Mouse (Mus musculus) heart, embryonic 10.5 days (tissue): ENCODE results near the gene 1600014C23Rik. TPM values are rescaled to one million over a fixed set of nuclear protein-coding genes. Genes with fewer than 3 reads are reported as not detected.

ENCODE experiments used
- DNase-seq: peaks from one replicate; pipeline ENCODE4 v3.0.0-alpha.2; 2017; ENCODE audit warnings: low spot score
- H3K27ac ChIP-seq: fragments of 300-500 bp; sonication (generic); 2 replicates; pipeline ENCODE4 v1.5.1; 2016; ENCODE audit warnings: mild to moderate bottlenecking
- H3K27me3 ChIP-seq: fragments of 300-500 bp; sonication (generic); 2 replicates; pipeline ENCODE4 v1.6.1; 2016; ENCODE audit warnings: mild to moderate bottlenecking; ENCODE audit not compliant: poor library complexity, insufficient read depth, severe bottlenecking
- H3K36me3 ChIP-seq: fragments of 300-500 bp; sonication (generic); 2 replicates; pipeline ENCODE4 v1.6.1; 2016; ENCODE audit warnings: mild to moderate bottlenecking, moderate library complexity
- H3K4me1 ChIP-seq: fragments of 300-500 bp; sonication (generic); 2 replicates; pipeline ENCODE4 v1.6.1; 2016; ENCODE audit warnings: mild to moderate bottlenecking
- H3K4me3 ChIP-seq: fragments of 300-500 bp; sonication (generic); 2 replicates; pipeline ENCODE4 v1.5.1; 2016; ENCODE audit warnings: mild to moderate bottlenecking, moderate library complexity
- H3K9me3 ChIP-seq: fragments of 300-500 bp; sonication (generic); 2 replicates; pipeline ENCODE4 v1.6.1; 2016; ENCODE audit warnings: mild to moderate bottlenecking, moderate library complexity
- WGBS: fragments of 180-500 bp; shearing (Covaris S2); methylation state at CpG from one replicate; pipeline ENCODE4 v1.1.7; 2016; 5-methylcytosine and 5-hydroxymethylcytosine counted together
- polyA plus RNA-seq: library from polyadenylated mRNA; unstranded; fragments of >200 nt; fragmentation: Nextera tagmentation; extraction: Ambion mirVana; gene quantifications from 2 replicates; pipeline ENCODE4 v1.2.1, GENCODE M21; 2016

Gene 1600014C23Rik
- 0.62 TPM in 1 of 2 replicates, not detected in the other for polyA plus RNA-seq

GRCm38 (mm10) chr17:45733735-45734301, at the start of gene 1600014C23Rik:
TSS of gene 1600014C23Rik (minus strand) at chr17:45733844.
- Histone ChIP-seq H3K27me3 (peaks cover 36% of the 10 kb centered on the region; the same call in 1 of the 2 replicates), H3K9me3 (no peaks in the 10 kb centered on the region), H3K27ac (peak within 1 kb of the TSS; percentile 94), H3K4me3 (peak within 1 kb of the TSS; percentile 58), H3K36me3 (no peaks in the 10 kb centered on the region), H3K4me1 (peaks cover 67% of the 10 kb centered on the region)
- WGBS, result 1% methylated on average over 41 of the region's 41 CpGs
- no peak for DNase-seq

- no peak for DNase-seq
- no peak overlapping the region for H3K4me3 ChIP-seq
Measured at GRCm38 (mm10) chr17:45778446-45778845, 44.8 kb upstream of the 1600014C23Rik start.

GRCm38 (mm10) chr17:45777431-45777830, 43.8 kb upstream of the 1600014C23Rik start:
- Histone ChIP-seq H3K27ac (no peak overlapping the region), H3K36me3 (no peaks in the 10 kb centered on the region), H3K27me3 (0 out of 2 replicates have a peak, but pooled peaks cover 14% of the 10 kb centered on the region), H3K4me3 (no peak overlapping the region), H3K4me1 (peaks cover 10% of the 10 kb centered on the region), H3K9me3 (no peaks in the 10 kb centered on the region; the same call in 1 of the 2 replicates)
- 76% methylated on average over 6 of the region's 6 CpGs for WGBS
- no peak for DNase-seq

More at GRCm38 (mm10) chr17:45778446-45778845, 44.8 kb upstream of the 1600014C23Rik start:
- Histone ChIP-seq H3K9me3 (no peaks in the 10 kb centered on the region; the same call in 1 of the 2 replicates), H3K27ac (no peak overlapping the region), H3K27me3 (peaks cover 19% of the 10 kb centered on the region; the same call in 1 of the 2 replicates), H3K4me1 (peaks cover 3% of the 10 kb centered on the region; the same call in 1 of the 2 replicates), H3K36me3 (no peaks in the 10 kb centered on the region)
- WGBS, result 87% methylated on average over 4 of the region's 4 CpGs

GRCm38 (mm10) chr17:45776185-45776584, 42.5 kb upstream of the 1600014C23Rik start:
- 0 out of 2 replicates have a peak, but pooled peaks cover 14% of the 10 kb centered on the region for H3K27me3 ChIP-seq
- no peak for DNase-seq
- H3K4me1 ChIP-seq, result peaks cover 15% of the 10 kb centered on the region
- no peak overlapping the region for H3K27ac ChIP-seq
- H3K36me3 ChIP-seq, result no peaks in the 10 kb centered on the region
- 89% methylated on average over 8 of the region's 8 CpGs for WGBS
- H3K4me3 ChIP-seq, result no peak overlapping the region
- H3K9me3 ChIP-seq, result no peaks in the 10 kb centered on the region; the same call in 1 of the 2 replicates

GRCm38 (mm10) chr17:45775468-45775867, 41.8 kb upstream of the 1600014C23Rik start:
- no peaks in the 10 kb centered on the region for H3K36me3 ChIP-seq
- 0 out of 2 replicates have a peak, but pooled peaks cover 14% of the 10 kb centered on the region for H3K27me3 ChIP-seq
- 86% methylated on average over 9 of the region's 9 CpGs for WGBS
- H3K4me3 ChIP-seq, result no peak overlapping the region
- no peak overlapping the region for H3K27ac ChIP-seq
- peaks cover 20% of the 10 kb centered on the region for H3K4me1 ChIP-seq
- no peaks in the 10 kb centered on the region; the same call in 1 of the 2 replicates for H3K9me3 ChIP-seq
- no peak for DNase-seq

DNA sequence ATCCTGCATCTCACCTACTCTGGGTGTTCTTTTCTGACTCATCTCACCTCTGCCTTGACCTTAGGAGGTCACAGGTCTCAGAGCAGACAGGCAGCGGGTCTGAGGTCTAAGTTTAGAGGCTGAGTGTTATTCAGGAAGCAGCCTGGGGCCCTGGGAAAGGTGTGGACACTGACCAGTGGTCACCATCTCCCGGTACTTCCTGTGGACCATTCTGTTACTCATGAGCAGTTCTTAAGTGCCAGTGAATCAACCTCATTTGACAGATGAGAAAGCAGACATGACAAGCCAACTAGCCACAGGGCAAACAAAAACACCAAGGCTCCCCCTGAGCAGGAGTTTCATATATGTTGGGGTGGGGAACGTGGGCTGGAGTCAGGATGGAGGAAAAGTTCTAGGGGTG, 38.9 kb upstream of the 1600014C23Rik start:
- WGBS, result 48% methylated on average over 3 of the region's 3 CpGs

GRCm38 (mm10) chr17:45772096-45772495, 38.5 kb upstream of the 1600014C23Rik start:
- Histone ChIP-seq H3K36me3 (no peaks in the 10 kb centered on the region), H3K4me3 (no peak overlapping the region), H3K4me1 (peaks cover 39% of the 10 kb centered on the region), H3K9me3 (no peaks in the 10 kb centered on the region), H3K27ac (peak overlapping the region; percentile 53; the same call in 1 of the 2 replicates), H3K27me3 (peaks cover 18% of the 10 kb centered on the region; the same call in 1 of the 2 replicates)
- DNase-seq, result no peak
- WGBS, result 85% methylated on average over 8 of the region's 8 CpGs

More for the DNA sequence above, 38.9 kb upstream of the 1600014C23Rik start:
- peak overlapping the region; percentile 53; the same call in 1 of the 2 replicates for H3K27ac ChIP-seq
- H3K27me3 ChIP-seq, result peaks cover 22% of the 10 kb centered on the region; the same call in 1 of the 2 replicates
- H3K4me3 ChIP-seq, result no peak overlapping the region
- H3K36me3 ChIP-seq, result no peaks in the 10 kb centered on the region
- peaks cover 34% of the 10 kb centered on the region for H3K4me1 ChIP-seq
- no peaks in the 10 kb centered on the region for H3K9me3 ChIP-seq
- no peak for DNase-seq

GRCm38 (mm10) chr17:45770441-45770840, 36.8 kb upstream of the 1600014C23Rik start:
- no peak overlapping the region for H3K4me3 ChIP-seq
- H3K27me3 ChIP-seq, result peaks cover 20% of the 10 kb centered on the region; the same call in 1 of the 2 replicates
- no peaks in the 10 kb centered on the region for H3K9me3 ChIP-seq
- H3K4me1 ChIP-seq, result peaks cover 53% of the 10 kb centered on the region
- no peaks in the 10 kb centered on the region for H3K36me3 ChIP-seq
- H3K27ac ChIP-seq, result peak overlapping the region; percentile 30; the same call in 1 of the 2 replicates
- WGBS, result 55% methylated on average over 6 of the region's 6 CpGs
- DNase-seq, result no peak

DNA sequence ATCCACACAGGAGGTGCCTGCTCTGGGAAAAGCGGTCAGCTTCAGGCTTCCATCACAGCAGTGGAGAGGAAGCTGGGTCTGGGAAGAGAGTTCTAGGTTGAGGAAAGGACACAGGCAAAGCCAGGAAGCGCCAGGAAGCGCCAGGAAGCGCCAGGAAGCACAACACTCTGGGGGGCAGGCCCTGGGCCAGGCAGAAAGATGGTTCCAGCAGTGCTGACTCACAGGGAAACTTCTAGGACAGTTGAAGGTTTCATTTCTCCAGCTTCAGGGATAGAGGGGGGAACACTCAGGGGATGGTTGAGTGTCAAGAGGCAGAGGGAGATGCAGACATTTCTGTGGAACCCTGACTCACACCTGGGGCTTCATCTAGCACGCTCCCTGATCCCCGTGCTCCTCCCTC, 36.2 kb upstream of the 1600014C23Rik start:
- Histone ChIP-seq H3K9me3 (no peaks in the 10 kb centered on the region), H3K27ac (no peak overlapping the region; the same call in 1 of the 2 replicates), H3K4me3 (no peak overlapping the region), H3K27me3 (peaks cover 22% of the 10 kb centered on the region; the same call in 1 of the 2 replicates), H3K36me3 (no peaks in the 10 kb centered on the region), H3K4me1 (peaks cover 53% of the 10 kb centered on the region)
- DNase-seq, result no peak
- 60% methylated on average over 6 of the region's 6 CpGs for WGBS

- no peaks in the 10 kb centered on the region for H3K36me3 ChIP-seq
- H3K4me3 ChIP-seq, result peak overlapping the region; percentile 23; the same call in 1 of the 2 replicates
- WGBS, result 39% methylated on average over 7 of the region's 9 CpGs
- no peak for DNase-seq
- peak overlapping the region; percentile 85 for H3K27ac ChIP-seq
- H3K4me1 ChIP-seq, result peaks cover 45% of the 10 kb centered on the region
- H3K27me3 ChIP-seq, result peaks cover 17% of the 10 kb centered on the region; the same call in 1 of the 2 replicates
- no peaks in the 10 kb centered on the region for H3K9me3 ChIP-seq
Measured at GRCm38 (mm10) chr17:45767536-45768146, 34.0 kb upstream of the 1600014C23Rik start.

DNA sequence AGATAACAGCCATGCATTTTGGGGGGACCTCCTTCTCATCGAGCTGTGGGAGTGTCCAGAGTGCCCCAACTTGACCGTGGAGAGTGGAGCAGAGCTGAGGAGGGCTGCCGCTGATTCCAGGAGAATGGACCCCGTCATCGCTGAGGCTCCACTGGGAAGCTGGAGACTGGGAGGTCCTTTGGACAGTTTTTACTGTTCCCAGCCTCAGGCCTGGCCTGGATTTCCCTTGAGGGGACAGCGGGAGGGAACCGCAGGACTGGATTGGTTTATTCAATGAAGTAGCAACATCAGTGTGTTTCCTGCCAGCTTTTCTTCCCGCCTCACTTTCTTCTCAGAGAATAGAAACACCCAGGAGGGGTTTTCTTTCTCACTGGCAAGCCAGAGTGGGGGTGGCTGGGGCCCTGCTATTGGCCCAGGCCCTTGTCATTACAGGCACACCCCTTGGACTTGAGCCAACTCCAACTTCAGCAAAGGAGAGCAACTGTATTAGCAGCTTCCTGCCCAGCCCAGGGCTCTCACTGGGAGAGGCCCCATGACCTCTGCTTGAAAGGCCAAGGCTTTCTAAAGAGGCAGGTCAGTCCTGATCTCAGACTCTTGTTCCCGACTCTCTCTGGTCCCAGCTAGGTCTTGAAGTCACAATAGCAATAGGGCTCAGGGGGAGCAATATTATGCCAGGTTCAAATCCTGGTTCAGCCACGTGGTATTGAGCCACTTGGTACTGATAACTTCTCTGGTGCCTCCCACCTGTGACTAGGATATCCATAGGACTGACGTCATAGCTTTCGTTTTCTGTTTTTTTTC, 33.3 kb upstream of the 1600014C23Rik start:
- Histone ChIP-seq H3K4me3 (peak overlapping the region; percentile 29; the same call in 1 of the 2 replicates), H3K9me3 (no peaks in the 10 kb centered on the region), H3K27ac (peak overlapping the region; percentile 85), H3K4me1 (peaks cover 38% of the 10 kb centered on the region), H3K27me3 (peaks cover 17% of the 10 kb centered on the region; the same call in 1 of the 2 replicates), H3K36me3 (no peaks in the 10 kb centered on the region)
- peak; percentile 95 for DNase-seq
- 22% methylated on average over 12 of the region's 12 CpGs for WGBS

- Histone ChIP-seq H3K9me3 (no peaks in the 10 kb centered on the region), H3K27ac (peak overlapping the region; percentile 85; the same call in 1 of the 2 replicates), H3K4me1 (peaks cover 41% of the 10 kb centered on the region), H3K27me3 (peaks cover 17% of the 10 kb centered on the region; the same call in 1 of the 2 replicates), H3K36me3 (no peaks in the 10 kb centered on the region), H3K4me3 (no peak overlapping the region)
- no peak for DNase-seq
- WGBS, result 92% methylated on average over 3 of the region's 3 CpGs
Measured at GRCm38 (mm10) chr17:45765914-45766313, 32.3 kb upstream of the 1600014C23Rik start.
